Mouse (Mus musculus): ENCODE measurements around the gene Ifit1bl1.

DNA sequence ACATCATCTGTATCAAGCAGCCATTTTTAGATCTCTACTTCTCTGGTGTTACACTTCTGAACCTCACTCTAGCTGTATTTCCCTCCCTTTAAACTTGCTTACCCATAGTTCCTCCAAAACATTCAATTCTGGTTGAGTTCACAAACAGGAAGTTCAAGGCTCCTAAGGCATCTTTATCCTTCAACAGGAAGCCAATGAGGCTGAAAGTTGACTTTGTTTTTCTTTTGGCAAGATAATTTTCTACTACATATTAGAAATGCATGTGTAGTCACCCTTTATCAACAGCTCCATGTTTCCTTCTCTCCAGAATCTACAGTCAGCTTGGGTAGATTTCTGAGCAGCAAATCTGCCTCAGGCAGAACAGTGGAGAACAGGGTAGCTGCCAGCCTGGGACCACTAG lies 39.2 kb downstream of the Ifit1bl1 start:
- no peak for TF ChIP-seq CTCF (IDR thresholded peaks at IDR 0.05; ENCODE audit: extremely low read depth, insufficient read depth, low read length)
- TF ChIP-seq POLR2A (IDR thresholded peaks at IDR 0.05; ENCODE audit: extremely low read depth, insufficient read depth, low read length), result no peak

Measured in cortical plate, adult 2 months (tissue).